Mouse (Mus musculus) intestine, postnatal 0 days (tissue): ENCODE measurements around the gene Cnst. TPM values are rescaled to one million over a fixed set of nuclear protein-coding genes. Genes with fewer than 3 reads are reported as not detected.
"Not testable (repeated sequence)": the region's sequence is repeated elsewhere in the genome, so short reads cannot be mapped to it uniquely, and the experiment has no call there.

Experiments used
- ATAC-seq: fragments of 200-750 bp; cut with Nextera tagmentation; 2 replicates; pipeline ENCODE4 v1.8.0; 2017; ENCODE audit warnings: mild to moderate bottlenecking, moderate TSS enrichment, moderate library complexity
- H3K27ac ChIP-seq: fragments of 300-500 bp; sonication (generic); 2 replicates; pipeline ENCODE4 v1.5.1; 2014; ENCODE audit warnings: mild to moderate bottlenecking, low read depth, low read length, moderate library complexity
- H3K27me3 ChIP-seq: fragments of 300-500 bp; sonication (generic); replicated peaks from 2 replicates; pipeline ENCODE4 v1.6.1; 2014; ENCODE audit warnings: low read length, mixed read lengths; ENCODE audit not compliant: control insufficient read depth, insufficient read depth
- H3K36me3 ChIP-seq: fragments of 300-500 bp; sonication (generic); 2 replicates; pipeline ENCODE4 v1.6.1; 2014; ENCODE audit warnings: mild to moderate bottlenecking, moderate library complexity; ENCODE audit not compliant: control insufficient read depth, insufficient read depth
- H3K4me1 ChIP-seq: fragments of 300-500 bp; sonication (generic); replicated peaks from 2 replicates; pipeline ENCODE4 v1.6.1; 2014; ENCODE audit warnings: antibody characterized with exemption, low read length, mixed read lengths; ENCODE audit not compliant: control insufficient read depth, insufficient read depth
- H3K4me2 ChIP-seq: fragments of 300-500 bp; sonication (generic); replicated peaks from 2 replicates; pipeline ENCODE4 v1.6.1; 2014; ENCODE audit warnings: low read depth, mild to moderate bottlenecking, moderate library complexity
- H3K4me3 ChIP-seq: fragments of 300-500 bp; sonication (generic); 2 replicates; pipeline ENCODE4 v1.5.1; 2014; ENCODE audit warnings: low read depth, low read length
- H3K9ac ChIP-seq: fragments of 300-500 bp; sonication (generic); 2 replicates; pipeline ENCODE4 v1.6.1; 2014; ENCODE audit warnings: mild to moderate bottlenecking, low read depth, low read length
- H3K9me3 ChIP-seq: fragments of 300-500 bp; sonication (generic); 2 replicates; pipeline ENCODE4 v1.6.1; 2016; ENCODE audit warnings: mixed run types; ENCODE audit not compliant: control insufficient read depth
- CTCF ChIP-seq: sonication (generic); IDR thresholded peaks from 2 replicates; pipeline ENCODE4 v1.5.1; 2016; ENCODE audit warnings: low read depth, mild to moderate bottlenecking, control low read depth, antibody characterized with exemption, moderate library complexity
- WGBS: fragments of 180-500 bp; shearing (Covaris S2); extraction: QIAGEN DNeasy Blood & Tissue Kit; methylation state at CpG from one replicate; pipeline ENCODE4 v1.1.7; 2014; 5-methylcytosine and 5-hydroxymethylcytosine counted together
- polyA plus RNA-seq: library from polyadenylated mRNA; unstranded; fragments of >200 nt; fragmentation: Nextera tagmentation; extraction: Ambion mirVana; gene quantifications from 2 replicates; pipeline ENCODE4 v1.2.1, GENCODE M21; 2015

The Cnst gene
- polyA plus RNA-seq, 1 experiment from 2014 or later, result 8.4 TPM

GRCm38 (mm10) chr1:179642726-179643125, 96.6 kb downstream of the Cnst start:
- no peaks in the 10 kb centered on the region for H3K9me3 ChIP-seq
- no peak overlapping the region for H3K4me3 ChIP-seq
- ATAC-seq, result no peak
- no peak overlapping the region for H3K4me2 ChIP-seq
- no peak overlapping the region for H3K9ac ChIP-seq
- WGBS, result 74% methylated on average over 4 of the region's 4 CpGs
- no peaks in the 10 kb centered on the region for H3K36me3 ChIP-seq
- no peaks in the 10 kb centered on the region for H3K27me3 ChIP-seq
- H3K4me1 ChIP-seq, result 0 out of 2 replicates have a peak, but pooled peaks cover 3% of the 10 kb centered on the region
- H3K27ac ChIP-seq, result no peak overlapping the region
- TF ChIP-seq CTCF, result no peak

- Histone ChIP-seq H3K4me3 (no peak overlapping the region), H3K4me2 (no peak overlapping the region), H3K27ac (no peak overlapping the region), H3K9me3 (no peaks in the 10 kb centered on the region), H3K4me1 (0 out of 2 replicates have a peak, but pooled peaks cover 3% of the 10 kb centered on the region), H3K9ac (no peak overlapping the region), H3K27me3 (no peaks in the 10 kb centered on the region), H3K36me3 (no peaks in the 10 kb centered on the region)
- ATAC-seq, result no peak
- no peak for TF ChIP-seq CTCF
- WGBS, result 71% methylated on average over 3 of the region's 3 CpGs
Observed at GRCm38 (mm10) chr1:179644151-179644550, 98.0 kb downstream of the Cnst start.

GRCm38 (mm10) chr1:179645101-179645979, 99.2 kb downstream of the Cnst start:
- Histone ChIP-seq H3K27me3 (no peaks in the 10 kb centered on the region), H3K4me1 (peaks cover 4% of the 10 kb centered on the region; the same call in 1 of the 2 replicates), H3K4me2 (peak overlapping the region; percentile 53), H3K4me3 (no peak overlapping the region), H3K9ac (no peak overlapping the region), H3K9me3 (no peaks in the 10 kb centered on the region), H3K36me3 (no peaks in the 10 kb centered on the region), H3K27ac (no peak overlapping the region)
- 54% methylated on average over 13 of the region's 13 CpGs for WGBS
- ATAC-seq, result peak; percentile 77
- peak; percentile 93 for TF ChIP-seq CTCF

GRCm38 (mm10) chr1:179645980-179646268, 99.8 kb downstream of the Cnst start:
- no peak overlapping the region for H3K4me3 ChIP-seq
- no peaks in the 10 kb centered on the region for H3K27me3 ChIP-seq
- no peak overlapping the region for H3K27ac ChIP-seq
- peaks cover 6% of the 10 kb centered on the region; the same call in 1 of the 2 replicates for H3K4me1 ChIP-seq
- H3K4me2 ChIP-seq, result peak overlapping the region; percentile 53
- H3K9me3 ChIP-seq, result no peaks in the 10 kb centered on the region
- TF ChIP-seq CTCF, result no peak
- no peak for ATAC-seq
- H3K9ac ChIP-seq, result no peak overlapping the region
- 22% methylated on average over 4 of the region's 4 CpGs for WGBS
- H3K36me3 ChIP-seq, result no peaks in the 10 kb centered on the region

GRCm38 (mm10) chr1:179648678-179649077, 102.5 kb downstream of the Cnst start:
- not testable (repeated sequence) for H3K9me3 ChIP-seq, H3K4me1 ChIP-seq, H3K4me3 ChIP-seq, H3K27ac ChIP-seq, ATAC-seq, H3K27me3 ChIP-seq, H3K4me2 ChIP-seq, H3K36me3 ChIP-seq, H3K9ac ChIP-seq
- WGBS, result 55% methylated on average over 4 of the region's 5 CpGs

- ATAC-seq, result no peak
Observed at GRCm38 (mm10) chr1:179649324-179649723, 103.2 kb downstream of the Cnst start.

More at GRCm38 (mm10) chr1:179649324-179649723, 103.2 kb downstream of the Cnst start:
- Histone ChIP-seq H3K27me3 (no peaks in the 10 kb centered on the region), H3K4me2 (no peak overlapping the region), H3K4me3 (no peak overlapping the region), H3K9ac (no peak overlapping the region), H3K36me3 (no peaks in the 10 kb centered on the region), H3K27ac (no peak overlapping the region), H3K9me3 (no peaks in the 10 kb centered on the region), H3K4me1 (peaks cover 6% of the 10 kb centered on the region)
- TF ChIP-seq CTCF, result no peak
- WGBS, result 68% methylated on average over 3 of the region's 3 CpGs
